Mouse (Mus musculus) lung, postnatal 0 days (tissue): ENCODE results near the gene Mettl7a3.

Source experiments
- CTCF ChIP-seq: IDR thresholded peaks from 2 replicates; pipeline ENCODE4 v1.5.1; 2016; ENCODE audit warnings: antibody characterized with exemption, mild to moderate bottlenecking
- EP300 ChIP-seq: IDR thresholded peaks from 2 replicates; pipeline ENCODE4 v1.6.1; 2016; ENCODE audit warnings: antibody characterized with exemption, mild to moderate bottlenecking, control low read depth

GRCm38 (mm10) chr15:100352711-100353250 lies 18.1 kb downstream of the Mettl7a3 start, which contains the start of the genes Methig1 and Mettl7a2:
- TF ChIP-seq CTCF = no peak
- TF ChIP-seq EP300 = no peak
